Mouse (Mus musculus) MN1 (cell line): Measurements from ENCODE around the gene Olfr294.

Experiments used
- DNase-seq: peaks from one replicate; pipeline ENCODE4 v3.0.0-alpha.2; 2016; ENCODE audit warnings: low spot score

Olfr294 gene

GRCm38 (mm10) chr7:86616543-86616942 is at the start of gene Olfr294:
TSS of gene Olfr294 (minus strand) at chr7:86616643.
- no peak for DNase-seq

GRCm38 (mm10) chr7:86648761-86649160 is 32.3 kb upstream of the Olfr294 start, which contains the start of gene Olfr293:
TSS of gene Olfr293 (plus strand) at chr7:86649061.
- no peak for DNase-seq

DNA sequence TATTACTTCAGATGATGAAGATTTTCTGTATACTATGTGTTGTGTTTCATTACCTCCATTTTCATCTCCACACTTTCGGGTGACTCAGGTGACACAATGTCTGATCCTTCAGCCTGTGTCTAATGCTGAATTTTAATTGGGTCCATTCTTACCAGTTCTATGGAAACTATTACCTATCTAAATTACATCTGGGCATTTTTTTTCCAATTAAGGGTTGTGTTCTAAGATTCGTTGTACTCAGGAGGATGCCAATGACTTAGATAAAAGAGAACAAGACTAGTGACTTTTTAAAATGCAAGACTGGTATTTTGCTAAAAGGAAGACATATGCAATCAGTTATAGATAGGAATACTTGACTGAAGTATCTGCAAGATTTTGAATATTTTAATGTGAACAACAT is 32.9 kb downstream of the Olfr294 start, which contains the start of gene Olfr295:
TSS of gene Olfr295 (plus strand) at position 301 of the 400 bp plus-strand sequence.
- DNase-seq, result no peak
